Mouse (Mus musculus) forelimb bud, embryonic 11.5 days (tissue): ENCODE measurements around the gene Rpusd4.

Source experiments
- DNase-seq: peaks from one replicate; pipeline ENCODE4 v3.0.0-alpha.2; 2012; ENCODE audit warnings: low read depth, low spot score

Rpusd4 gene

GRCm38 (mm10) chr9:35267146-35267975 lies at the start of gene Rpusd4, which contains the start of gene Fam118b:
Rpusd4 (plus strand) TSS chr9:35267865.
Fam118b (minus strand) TSS chr9:35267805.
- DNase-seq, result peak; percentile 92

DNA sequence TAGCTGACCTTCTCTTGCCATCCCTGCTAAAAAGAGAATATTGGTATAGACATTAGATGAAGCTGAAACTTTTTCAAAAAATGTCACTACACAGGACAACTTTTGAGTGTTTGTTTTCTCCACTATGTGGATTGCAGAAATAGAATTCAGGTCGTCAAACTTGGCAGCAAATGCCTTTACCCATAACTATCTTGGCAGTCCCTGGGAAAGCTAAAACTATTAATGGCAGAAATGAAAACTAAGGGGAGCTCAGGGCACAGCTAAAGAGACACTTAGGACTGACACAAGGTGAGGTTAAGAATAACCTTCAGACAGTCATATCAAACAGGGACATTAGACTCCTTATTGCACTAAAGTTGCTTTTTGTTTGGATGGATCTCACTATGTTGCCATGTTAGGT lies 49.7 kb upstream of the Rpusd4 start:
- DNase-seq, result no peak

DNA sequence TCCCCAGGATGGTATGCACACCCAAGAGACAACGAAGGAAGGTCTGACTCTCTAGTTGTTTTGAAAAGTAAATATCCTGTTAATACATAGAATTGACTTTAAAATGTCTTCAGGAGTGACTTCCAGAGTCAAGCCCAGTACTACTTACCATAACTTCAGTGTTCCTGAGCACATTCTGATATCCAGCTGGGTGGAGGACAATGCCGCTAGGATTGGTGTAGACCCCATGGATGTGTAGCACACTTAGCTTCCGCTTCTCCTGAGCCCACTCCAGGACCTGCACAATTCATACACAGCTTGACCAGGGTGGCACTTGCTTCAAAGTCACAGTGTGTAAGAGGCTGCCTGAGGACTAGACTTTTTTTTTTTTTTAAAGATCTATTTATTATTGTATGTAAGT lies 44.2 kb upstream of the Rpusd4 start:
- DNase-seq, result no peak

DNA sequence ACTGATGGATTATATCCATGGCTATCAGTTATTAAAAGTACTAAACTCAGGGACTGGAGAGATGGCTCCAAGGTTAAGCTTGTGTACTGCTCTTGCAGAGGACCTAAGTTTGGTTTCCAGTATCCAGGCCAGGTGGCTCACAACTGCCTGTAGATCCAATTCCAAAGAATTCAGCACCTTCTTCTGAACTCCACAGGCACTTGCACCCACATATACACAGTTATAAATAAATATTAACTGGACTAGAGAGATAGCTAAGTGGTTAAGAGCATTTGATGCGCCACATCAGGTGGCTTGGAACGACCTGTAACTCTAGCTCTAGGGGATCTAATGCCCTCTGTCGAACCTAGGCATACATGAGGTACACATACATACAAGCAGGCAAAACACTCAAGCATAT lies 39.0 kb upstream of the Rpusd4 start:
- no peak for DNase-seq

DNA sequence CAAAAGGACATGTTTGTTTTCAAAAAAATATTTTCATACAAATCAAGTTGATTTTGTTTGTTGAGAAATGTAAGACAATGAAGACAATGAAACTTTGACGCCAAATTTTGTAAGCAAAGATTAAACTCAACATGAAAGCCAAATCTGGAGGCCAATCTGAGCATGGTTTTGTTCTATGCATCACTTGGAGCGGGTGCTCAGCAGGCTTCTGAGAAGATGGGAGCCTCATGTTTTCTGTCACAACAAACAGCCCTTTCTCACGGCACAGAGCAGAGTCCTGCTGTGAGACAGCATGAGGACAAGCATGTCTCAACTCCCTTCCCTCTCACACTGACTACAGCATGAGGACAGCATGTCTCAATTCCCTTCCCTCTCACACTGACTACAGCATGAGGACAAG lies 31.7 kb upstream of the Rpusd4 start:
- no peak for DNase-seq

GRCm38 (mm10) chr9:35238371-35238770 lies 29.3 kb upstream of the Rpusd4 start:
- DNase-seq, result no peak

DNA sequence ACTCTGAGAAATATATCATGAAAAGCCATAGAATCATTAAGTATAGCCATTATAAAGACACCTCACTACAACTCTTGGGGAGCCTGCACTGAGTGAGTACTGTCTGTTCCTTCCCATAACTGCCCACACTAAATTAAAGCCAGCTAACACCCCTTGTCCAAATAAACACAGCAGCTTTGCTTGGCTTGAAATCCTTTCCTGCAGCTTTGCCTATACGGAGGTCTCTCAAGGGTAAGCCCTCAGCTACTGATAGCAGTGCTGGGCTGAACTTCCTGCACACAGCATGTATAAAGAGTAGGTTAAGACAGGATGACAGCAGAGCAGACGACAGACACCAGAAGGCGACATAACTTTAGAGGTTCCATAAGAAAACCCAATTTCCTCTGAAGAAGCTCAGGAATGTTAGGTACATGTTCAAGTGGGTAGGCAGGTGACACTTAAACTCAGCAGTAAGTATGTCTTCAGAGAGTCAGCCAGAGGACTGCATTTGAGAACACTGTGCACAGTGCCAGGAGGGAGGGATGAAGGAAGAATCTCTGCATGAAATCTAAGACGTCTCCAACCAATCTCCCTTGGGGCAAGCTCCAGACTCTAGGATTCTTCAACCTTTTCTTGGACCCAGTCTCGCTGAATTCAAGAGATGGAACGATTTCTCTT lies 28.6 kb upstream of the Rpusd4 start:
- DNase-seq, result no peak

DNA sequence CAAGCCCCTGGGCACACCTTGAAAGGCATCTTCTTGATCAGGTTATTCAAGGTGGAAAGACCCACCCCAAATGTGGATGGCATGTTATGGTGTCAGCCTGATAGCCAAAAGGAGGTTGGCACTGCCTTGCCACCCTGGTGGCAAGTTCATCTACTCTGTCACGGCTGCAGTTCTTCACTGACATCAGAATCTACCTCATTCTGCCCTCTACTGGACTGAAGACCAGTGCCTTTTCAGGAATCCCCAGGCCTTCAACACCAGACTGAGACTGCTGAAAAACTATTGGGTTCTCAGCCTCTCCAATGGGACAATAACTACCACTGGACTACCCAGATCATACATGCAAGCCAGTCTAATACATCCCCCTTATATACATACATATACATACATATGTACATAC lies 27.9 kb upstream of the Rpusd4 start:
- no peak for DNase-seq

DNA sequence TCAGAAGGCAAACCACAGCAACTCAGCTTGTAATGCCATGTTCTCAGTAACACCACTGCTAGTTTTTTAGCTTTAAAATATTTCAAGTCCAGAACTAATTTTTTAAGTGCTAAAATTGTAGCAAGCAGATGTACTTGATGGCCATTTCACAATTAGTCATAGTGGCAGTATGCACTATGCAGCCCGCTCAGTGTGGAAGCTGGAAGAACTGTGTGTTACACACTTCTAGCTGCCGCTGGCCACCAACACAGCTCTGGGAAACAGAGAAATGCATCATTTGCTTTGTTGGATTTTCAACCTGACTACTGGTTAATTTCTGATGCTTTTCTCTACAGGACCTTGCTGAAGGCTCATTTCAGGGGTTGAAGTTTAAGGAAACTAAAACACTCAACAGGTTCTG lies 20.3 kb upstream of the Rpusd4 start:
- no peak for DNase-seq

DNA sequence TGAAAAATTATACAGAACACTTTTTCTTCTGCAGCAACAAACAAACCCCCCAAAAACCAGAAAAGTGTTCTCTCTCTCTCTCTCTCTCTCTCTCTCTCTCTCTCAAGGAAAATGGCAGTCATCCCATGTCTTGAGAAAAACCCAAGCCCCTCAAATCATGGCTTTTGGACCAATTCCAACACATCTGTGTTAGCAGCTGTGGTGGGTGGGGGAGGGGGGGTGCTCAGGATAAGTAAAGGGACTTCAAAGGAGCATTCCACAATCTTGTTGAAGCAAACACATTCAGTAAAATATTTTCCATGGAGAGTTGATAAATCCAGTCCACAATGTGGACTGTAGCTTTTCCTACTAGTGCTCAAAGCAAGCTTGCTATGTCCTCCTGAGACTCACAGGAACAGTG lies 18.2 kb upstream of the Rpusd4 start:
- DNase-seq, result no peak

GRCm38 (mm10) chr9:35257365-35257764 lies 10.3 kb upstream of the Rpusd4 start:
- no peak for DNase-seq

- no peak for DNase-seq
Measured at GRCm38 (mm10) chr9:35262418-35262817, 5.2 kb upstream of the Rpusd4 start.

DNA sequence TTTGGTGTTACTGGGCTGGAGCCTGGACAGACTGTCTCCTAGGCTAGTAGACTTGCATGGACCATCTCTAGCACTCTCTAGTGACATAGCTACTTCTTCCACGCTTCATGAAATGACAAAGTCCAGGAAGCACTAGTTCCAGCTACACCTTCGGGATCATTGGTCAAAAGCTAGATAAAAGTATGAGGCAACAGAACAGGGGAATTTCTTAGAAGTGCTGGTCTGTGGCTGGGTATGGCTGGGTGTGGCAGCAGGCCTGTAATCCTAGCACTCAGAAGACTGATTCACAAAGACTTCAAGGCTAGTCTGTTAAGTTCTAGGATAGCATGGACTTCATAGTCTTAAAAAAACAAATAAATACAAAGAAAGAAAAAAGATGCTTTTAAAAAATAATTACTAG lies 4.2 kb upstream of the Rpusd4 start:
- DNase-seq, result no peak

DNA sequence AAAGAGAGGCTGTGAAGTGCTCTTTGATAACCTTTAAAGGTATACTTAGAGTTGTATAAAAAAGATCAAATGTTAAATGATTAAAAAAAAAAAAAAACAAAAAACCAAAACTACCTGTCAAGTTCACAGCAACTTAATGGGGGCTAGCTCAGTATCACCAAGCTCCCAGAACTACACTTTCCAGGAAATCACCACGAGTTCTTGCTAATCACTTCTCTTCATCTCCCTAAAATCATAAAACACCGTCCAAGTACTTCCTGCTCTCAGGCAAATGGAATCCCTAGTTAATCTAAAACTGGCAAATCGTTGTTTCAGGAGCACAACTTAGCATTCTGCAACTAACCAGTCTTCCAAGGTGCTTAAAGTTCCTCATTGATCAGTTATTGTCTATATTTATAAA lies 3.2 kb upstream of the Rpusd4 start:
- no peak for DNase-seq

DNA sequence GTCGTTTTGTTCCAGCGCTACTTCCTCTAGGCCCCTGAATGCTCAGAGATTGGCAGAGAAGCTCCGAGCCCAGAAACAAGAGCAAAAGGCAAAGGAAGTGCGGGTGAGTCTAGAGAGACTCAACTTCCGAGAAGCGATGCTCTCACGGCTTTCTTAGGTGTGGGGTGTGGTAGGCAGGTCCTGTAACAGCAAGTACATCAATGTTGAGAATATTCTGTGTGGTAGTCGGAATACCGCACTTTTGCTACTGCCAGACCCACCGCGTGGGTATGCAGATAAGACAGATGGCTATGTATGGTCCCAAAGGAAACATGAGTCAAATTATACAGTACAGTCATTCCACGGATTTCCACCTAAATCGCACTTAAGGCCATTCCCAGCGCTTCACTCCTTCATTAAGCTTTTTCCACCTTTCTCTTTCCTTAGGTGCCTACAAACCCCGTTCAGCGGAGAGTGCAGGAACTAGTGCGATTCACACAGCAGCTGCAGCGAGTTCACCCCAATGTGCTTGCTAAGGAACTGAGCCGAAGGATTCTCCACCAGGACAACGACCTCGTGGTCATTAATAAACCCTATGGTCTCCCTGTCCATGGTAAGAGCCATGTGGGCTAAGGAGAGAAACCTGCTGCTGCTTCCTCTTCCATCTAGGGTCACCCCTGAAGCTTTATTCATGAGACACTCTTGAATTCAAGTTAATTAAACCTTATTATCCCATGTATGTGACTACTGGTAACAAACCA lies 481 bp downstream of the Rpusd4 start:
- no peak for DNase-seq

DNA sequence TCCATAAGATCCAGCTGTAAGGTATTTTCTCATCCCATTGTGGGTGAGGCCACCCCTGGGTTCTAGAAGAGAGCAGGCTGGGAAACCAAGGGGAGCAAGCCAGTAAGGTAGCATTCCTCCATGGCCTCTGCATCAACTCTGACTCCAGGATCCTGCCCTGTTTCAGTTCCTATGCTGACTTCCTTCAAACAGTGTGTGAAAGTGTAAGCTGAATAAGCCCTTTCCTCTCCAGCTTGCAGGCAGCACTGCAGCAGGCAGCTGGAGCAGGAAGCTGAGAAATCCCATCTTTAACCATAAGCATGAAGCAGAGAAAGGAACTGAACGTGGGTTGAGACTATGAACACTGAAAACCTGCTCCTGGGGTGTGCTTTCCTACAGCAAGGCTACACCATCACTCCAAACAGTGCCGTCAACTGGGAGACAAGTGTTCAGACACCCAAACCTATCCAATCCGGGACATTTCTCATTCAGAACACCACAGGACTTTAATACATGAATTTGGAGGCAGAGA lies 10.2 kb downstream of the Rpusd4 start:
- no peak for DNase-seq

- DNase-seq, result no peak
Measured at GRCm38 (mm10) chr9:35278451-35278850, 10.8 kb downstream of the Rpusd4 start.

- peak; percentile 85 for DNase-seq
Measured at GRCm38 (mm10) chr9:35282006-35282850, 14.6 kb downstream of the Rpusd4 start.

- no peak for DNase-seq
Measured at GRCm38 (mm10) chr9:35282851-35283200, 15.2 kb downstream of the Rpusd4 start.

GRCm38 (mm10) chr9:35283415-35284069 lies 15.9 kb downstream of the Rpusd4 start:
- DNase-seq, result no peak

DNA sequence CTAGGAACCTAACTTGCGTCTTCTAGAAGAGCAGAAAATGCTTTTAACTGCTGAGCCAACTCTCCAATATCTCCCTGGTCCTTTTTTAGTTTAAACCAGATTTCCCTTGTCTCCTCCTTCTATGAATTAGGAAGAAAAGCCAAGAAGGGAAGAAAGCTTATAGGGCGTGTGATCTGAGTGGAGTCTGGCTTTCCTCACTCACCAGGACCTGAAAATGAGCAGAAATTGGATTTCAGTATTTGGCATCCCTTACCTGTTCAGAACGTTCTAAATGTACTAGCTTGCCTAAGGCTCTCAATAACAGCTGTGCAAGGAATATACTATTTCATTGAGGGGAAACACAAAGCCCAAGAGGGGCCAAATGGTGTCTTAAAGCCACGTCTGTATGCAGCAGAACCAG lies 16.7 kb downstream of the Rpusd4 start:
- no peak for DNase-seq
